Mouse (Mus musculus) liver, adult 2 months (tissue): ENCODE results near the gene Pcna.

ENCODE experiments used
- CTCF ChIP-seq: fragments of 200-500 bp; IDR thresholded peaks from 2 replicates; pipeline ENCODE4 v1.5.1; 2011; ENCODE audit warnings: low read depth, low read length, control low read depth
- POLR2A ChIP-seq: fragments of 200-500 bp; IDR thresholded peaks from 2 replicates; pipeline ENCODE4 v1.6.1; 2011; ENCODE audit warnings: low read length, control low read depth; ENCODE audit not compliant: insufficient read depth; ENCODE audit errors: extremely low read depth

DNA sequence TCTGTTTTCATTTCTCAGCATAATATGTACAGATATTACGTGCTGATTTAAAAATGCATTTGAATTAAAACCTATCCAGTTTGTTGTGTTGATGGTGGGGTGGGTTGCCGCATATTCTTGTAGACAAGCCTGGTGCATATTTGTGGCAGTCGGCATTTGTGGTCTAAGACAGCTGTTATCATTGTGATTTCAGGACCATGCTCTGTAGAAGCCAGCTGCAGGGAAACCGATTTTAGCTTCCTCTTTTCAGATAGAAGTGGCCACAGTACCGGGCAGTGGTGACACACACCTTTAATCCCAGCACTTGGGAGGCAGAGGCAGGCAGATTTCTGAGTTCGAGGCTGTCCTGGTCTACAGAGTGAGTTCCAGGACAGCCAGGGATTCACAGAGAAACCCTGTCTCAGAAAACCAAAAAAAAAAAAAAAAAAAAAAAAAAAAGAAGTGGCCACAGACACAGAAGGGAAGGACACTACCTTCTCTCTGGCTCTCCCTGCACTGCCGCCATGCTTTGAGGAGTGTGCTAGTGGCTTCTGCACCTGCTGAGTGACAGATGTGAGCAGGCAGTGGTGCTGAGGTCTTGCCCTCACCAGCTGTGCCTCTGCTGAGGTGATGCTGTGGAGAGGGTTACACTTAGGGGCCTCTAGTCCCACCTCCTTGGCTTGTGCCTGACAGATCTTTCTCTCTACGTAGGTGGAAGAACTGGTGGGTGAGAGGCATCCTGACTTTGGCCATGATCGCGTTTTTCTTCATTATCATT is 40.8 kb upstream of the Pcna start:
- TF ChIP-seq CTCF (no peak), POLR2A (no peak)
